Mouse (Mus musculus): Measurements from ENCODE around the gene Atg4c.

Atg4c gene

DNA sequence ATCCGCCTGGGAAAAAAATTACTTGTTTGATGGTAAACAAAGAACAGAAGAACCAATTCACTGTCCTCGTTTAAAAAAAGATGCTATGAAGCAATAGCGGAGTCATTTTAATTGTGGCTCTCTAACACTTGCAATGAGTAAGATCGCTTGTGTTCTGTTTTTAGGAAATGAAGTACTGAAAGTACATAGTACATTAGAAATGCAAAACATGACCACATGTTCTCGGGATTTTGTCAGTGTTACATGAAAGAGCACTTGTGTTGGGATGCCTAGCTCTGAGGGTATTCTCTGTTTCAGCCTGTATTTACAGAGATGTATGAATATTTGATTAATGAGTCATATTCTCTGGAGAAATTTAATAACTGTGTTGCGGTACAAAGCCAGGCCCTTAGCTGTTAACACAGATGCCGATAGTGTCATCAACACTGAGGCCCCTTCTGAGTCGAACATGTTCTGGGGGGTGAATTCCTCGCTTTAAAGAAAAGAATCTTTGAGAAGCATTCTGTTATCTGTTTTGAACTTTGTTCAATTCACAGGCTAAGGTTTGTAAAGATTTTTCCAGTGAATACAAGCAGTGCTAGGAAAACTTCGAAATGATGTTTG is 73.2 kb downstream of the Atg4c start:
- DNase-seq, result no peak

DNA sequence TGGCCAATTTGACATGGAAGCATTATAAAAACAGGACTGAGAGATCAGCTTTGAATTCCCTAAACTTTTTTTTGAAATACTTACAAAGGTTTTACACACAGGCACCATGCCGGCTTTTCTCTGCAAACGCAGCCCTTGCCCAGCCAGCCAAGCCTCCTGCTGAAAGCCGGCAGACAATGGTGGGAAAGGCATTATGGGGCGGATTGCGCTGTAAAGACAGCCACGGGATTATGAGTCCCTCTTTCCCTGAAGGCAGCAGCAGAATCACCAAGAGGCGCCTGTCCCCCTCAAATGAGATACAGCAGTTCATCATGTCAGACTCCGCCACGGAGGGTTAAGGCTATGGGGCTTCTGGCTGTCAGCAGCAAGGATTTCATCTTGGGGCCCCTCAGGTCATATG is 79.1 kb downstream of the Atg4c start:
- no peak for DNase-seq

DNA sequence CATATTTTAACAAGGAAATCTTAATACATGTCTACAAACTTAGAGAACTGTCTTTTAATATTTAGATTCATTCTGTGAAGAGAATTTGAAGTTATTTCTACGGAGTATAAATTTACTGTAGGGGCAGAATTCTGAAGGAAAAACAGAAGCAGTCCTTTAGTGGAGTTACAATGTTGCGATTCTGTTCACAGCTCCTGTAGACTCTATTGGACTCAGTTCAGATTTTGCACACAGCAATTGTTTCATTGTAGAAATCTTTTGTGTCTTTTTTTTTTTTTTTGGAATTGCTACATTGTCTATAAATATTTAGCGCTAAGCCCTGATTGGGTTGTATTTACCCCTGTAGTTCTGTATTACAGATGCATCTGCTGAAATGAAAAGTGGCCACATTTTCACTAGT is 79.7 kb downstream of the Atg4c start:
- no peak for DNase-seq

DNA sequence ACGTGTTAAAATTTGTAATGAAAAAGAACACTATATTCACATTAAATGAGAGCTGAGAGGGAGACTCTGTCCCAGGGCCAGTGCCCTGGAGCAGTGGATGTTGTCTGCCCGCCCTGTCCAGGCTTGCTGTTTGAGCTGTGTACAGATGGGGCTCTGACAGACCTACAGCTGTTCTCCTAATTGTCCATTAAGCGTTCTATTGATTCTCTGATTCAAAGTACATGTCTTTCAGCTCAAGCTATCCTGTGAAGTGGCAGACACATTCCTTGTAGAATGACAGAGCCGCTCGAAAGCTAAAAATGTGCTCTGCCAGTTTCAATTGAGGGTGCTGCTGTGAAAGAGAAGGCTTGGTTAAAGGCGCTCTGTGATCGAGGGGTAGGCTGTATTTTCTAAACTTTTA is 80.2 kb downstream of the Atg4c start:
- no peak for DNase-seq

DNA sequence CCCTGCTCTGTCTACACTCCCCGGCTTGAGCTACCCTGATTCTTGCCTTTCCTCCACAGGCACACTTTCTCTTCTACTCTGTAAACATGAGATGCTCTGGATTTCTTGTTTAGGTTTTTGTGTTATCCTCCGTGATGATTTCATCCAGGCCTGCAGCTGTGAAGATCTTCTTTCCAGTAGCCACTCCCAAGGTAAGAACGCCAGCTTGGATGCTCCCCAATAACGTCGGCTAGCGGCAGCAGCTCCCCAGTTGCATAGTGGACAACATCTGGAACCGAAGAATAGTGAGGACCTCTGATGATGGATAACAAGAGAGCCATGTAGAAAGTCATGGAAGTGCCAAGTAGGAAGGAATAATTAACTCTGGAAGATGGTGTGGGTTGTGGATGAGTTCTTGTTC is 85.1 kb downstream of the Atg4c start:
- DNase-seq, result no peak

DNA sequence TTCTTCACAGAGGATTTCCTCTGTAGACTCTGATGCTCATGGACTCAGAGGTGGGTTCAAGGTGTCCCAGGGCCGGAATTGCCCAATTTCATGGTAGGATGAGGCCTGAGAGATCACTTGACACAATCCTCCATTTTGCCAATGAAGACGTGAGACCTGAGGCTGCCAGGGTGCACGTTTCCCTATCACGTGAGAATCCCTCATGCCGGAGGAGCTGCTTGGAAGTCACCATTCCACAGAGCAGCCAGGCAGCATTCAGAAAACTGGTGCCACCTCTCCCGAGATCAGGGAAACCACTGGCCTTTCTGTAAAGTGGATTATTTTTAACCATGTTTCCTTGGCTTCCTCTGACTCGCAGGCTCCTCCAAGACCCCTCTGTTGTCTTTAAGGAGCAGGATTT is 88.0 kb downstream of the Atg4c start:
- DNase-seq, result no peak

DNA sequence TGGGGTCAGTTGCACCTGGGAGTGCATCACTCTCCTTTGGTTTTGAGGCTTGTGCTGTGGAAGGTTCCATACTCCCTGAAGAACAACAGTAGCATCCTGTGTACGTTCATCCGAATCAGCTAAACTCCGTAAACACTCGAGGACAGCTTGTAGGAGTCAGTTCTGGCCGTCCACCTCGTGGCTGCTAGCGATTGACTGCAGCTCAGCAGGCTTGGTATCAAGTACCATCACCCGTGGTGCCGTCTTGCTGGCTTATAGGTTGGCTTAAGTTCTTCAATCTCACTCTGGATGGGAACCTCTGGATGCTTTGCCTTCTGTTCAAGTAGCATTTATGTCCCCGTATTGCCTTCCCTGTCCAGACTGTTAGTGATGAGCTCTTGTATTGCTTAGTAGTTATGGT is 95.6 kb downstream of the Atg4c start:
- no peak for DNase-seq

DNA sequence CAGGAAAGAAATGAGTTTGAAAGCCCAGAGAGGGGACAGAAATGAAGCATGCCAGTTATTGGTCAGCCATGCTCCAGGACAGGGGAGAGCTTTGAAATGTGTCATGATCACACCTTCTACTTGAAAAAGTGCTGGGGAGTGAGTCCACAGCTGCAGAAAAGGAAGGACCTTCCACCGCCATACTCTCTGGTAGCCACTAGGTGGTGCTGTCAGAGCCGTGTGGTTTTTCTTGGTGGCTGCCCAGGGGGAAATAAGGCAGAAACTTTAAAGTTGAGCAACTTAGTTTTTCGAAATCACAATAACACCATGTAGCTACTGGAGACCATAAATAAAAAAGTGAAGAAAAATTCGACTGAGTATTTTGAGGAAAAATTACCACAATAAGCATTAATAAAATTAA is 104.9 kb downstream of the Atg4c start:
- DNase-seq, result peak; percentile 12 to 24

DNA sequence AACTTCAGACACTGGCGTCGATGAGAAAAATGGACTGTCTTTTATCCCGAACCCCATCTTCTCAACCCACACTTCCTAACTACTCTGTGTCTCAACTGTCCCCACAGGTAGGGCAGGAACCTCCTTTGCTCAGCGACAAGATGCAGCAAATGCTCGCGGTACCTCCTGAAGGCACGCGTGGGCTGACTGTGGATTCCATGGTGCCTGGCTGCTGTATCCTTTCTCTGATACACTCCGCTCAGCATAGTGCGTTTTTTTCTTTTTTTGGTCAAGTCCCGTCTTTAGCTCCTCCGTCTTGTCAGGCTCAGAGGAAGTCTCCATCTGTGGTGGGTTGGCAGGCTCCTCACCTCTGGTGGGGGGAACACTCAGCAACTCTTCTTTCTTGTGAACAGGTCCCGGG is 111.1 kb downstream of the Atg4c start:
- no peak for DNase-seq

Measured in cerebellum, adult 18-20 months (tissue).